Mouse (Mus musculus) myocyte (in vitro differentiated cells): Measurements from ENCODE around the gene 3300002I08Rik. TPM values are rescaled to one million over a fixed set of nuclear protein-coding genes. Genes with fewer than 3 reads are reported as not detected.

ENCODE experiments used
- H3K27me3 ChIP-seq: one replicate; pipeline ENCODE4 v1.6.1; 2011; ENCODE audit not compliant: control insufficient read depth, insufficient read depth, insufficient read length
- H3K36me3 ChIP-seq: one replicate; pipeline ENCODE4 v1.6.1; 2011; ENCODE audit not compliant: control insufficient read depth, insufficient read depth
- H3K4me2 ChIP-seq: one replicate; pipeline ENCODE4 v1.6.1; 2011; ENCODE audit warnings: low read depth, control low read depth
- H3K4me3 ChIP-seq: one replicate; pipeline ENCODE4 v1.5.1; 2011; ENCODE audit warnings: mild to moderate bottlenecking, control low read depth, moderate library complexity
- H3K79me2 ChIP-seq: one replicate; pipeline ENCODE4 v1.6.1; 2011; ENCODE audit not compliant: control insufficient read depth, insufficient read depth
- H3ac ChIP-seq: one replicate; pipeline ENCODE4 v1.6.1; 2011; ENCODE audit not compliant: control insufficient read depth, insufficient read length
- CEBPB ChIP-seq: IDR thresholded peaks from 2 replicates; pipeline ENCODE4 v1.6.1; 2011; ENCODE audit warnings: mild to moderate bottlenecking, moderate library complexity; ENCODE audit not compliant: poor library complexity, insufficient read depth, severe bottlenecking
- E2F4 ChIP-seq: IDR thresholded peaks from one replicate; pipeline ENCODE4 v1.6.1; 2011; ENCODE audit warnings: mild to moderate bottlenecking, control low read depth, moderate library complexity; ENCODE audit not compliant: insufficient read depth
- MAX ChIP-seq: IDR thresholded peaks from one replicate; pipeline ENCODE4 v1.6.1; 2011; ENCODE audit warnings: low read depth, mild to moderate bottlenecking, control low read depth
- MYOD1 ChIP-seq, 3 experiments: IDR thresholded peaks; one replicate each; pipeline ENCODE4 v1.6.1; 2011; ENCODE audit warnings: control low read depth in 2 of 3, low read depth in 2 of 3, mild to moderate bottlenecking in 2 of 3, moderate library complexity in 1 of 3; ENCODE audit not compliant: insufficient read length in 2 of 3, control insufficient read depth in 1 of 3
- MYOG ChIP-seq, 3 experiments: IDR thresholded peaks; one replicate each; pipeline ENCODE4 v1.6.1; 2011; ENCODE audit warnings: control low read depth in 2 of 3, low read depth in 2 of 3, mild to moderate bottlenecking in 2 of 3; ENCODE audit not compliant: insufficient read length in 2 of 3, control insufficient read depth in 1 of 3, insufficient read depth in 1 of 3
- POLR2A ChIP-seq: IDR thresholded peaks from one replicate; pipeline ENCODE4 v1.6.1; 2011; ENCODE audit warnings: low read depth, mild to moderate bottlenecking, control low read depth, moderate library complexity; ENCODE audit not compliant: insufficient read length
- POLR2AphosphoS2 ChIP-seq: IDR thresholded peaks from one replicate; pipeline ENCODE4 v1.6.1; 2011; ENCODE audit warnings: low read depth, control low read depth; ENCODE audit not compliant: insufficient read length
- REST ChIP-seq: IDR thresholded peaks from one replicate; pipeline ENCODE4 v1.6.1; 2011; ENCODE audit warnings: mild to moderate bottlenecking, control low read depth, moderate library complexity; ENCODE audit not compliant: insufficient read depth, insufficient read length
- SRF ChIP-seq: IDR thresholded peaks from one replicate; pipeline ENCODE4 v1.6.1; 2011; ENCODE audit warnings: low read depth; ENCODE audit not compliant: control insufficient read depth, insufficient read length
- TCF12 ChIP-seq: IDR thresholded peaks from one replicate; pipeline ENCODE4 v1.6.1; 2011; ENCODE audit warnings: mild to moderate bottlenecking, control low read depth; ENCODE audit not compliant: poor library complexity, insufficient read depth, severe bottlenecking
- TCF3 ChIP-seq: IDR thresholded peaks from one replicate; pipeline ENCODE4 v1.6.1; 2011; ENCODE audit warnings: low read depth, control low read depth; ENCODE audit not compliant: insufficient read length
- USF1 ChIP-seq: IDR thresholded peaks from one replicate; pipeline ENCODE4 v1.6.1; 2011; ENCODE audit warnings: low read depth, mild to moderate bottlenecking, control low read depth, moderate library complexity
- polyA plus RNA-seq: library from polyadenylated mRNA; unstranded; fragments of >200 nt; fragmentation: generic; extraction: Trizol; gene quantifications from one replicate; pipeline ENCODE4 v1.2.1, GENCODE M21; 2012; ENCODE audit warnings: missing spikeins

3300002I08Rik gene
- polyA plus RNA-seq, 1 experiment: 1.1 TPM

- no peak overlapping the region for H3ac ChIP-seq
- H3K27me3 ChIP-seq: no peaks in the 10 kb centered on the region
- H3K4me2 ChIP-seq: no peak overlapping the region
- H3K79me2 ChIP-seq: no peaks in the 10 kb centered on the region
- TF ChIP-seq MYOD1 (IDR thresholded peaks at IDR 0.05; ENCODE audit: control insufficient read depth in 1 of 3, insufficient read length in 2 of 3, low read depth in 2 of 3) (no peak), CEBPB (no peak), TCF3 (no peak), REST (no peak), USF1 (no peak), MYOG (IDR thresholded peaks at IDR 0.05; ENCODE audit: control insufficient read depth in 1 of 3, insufficient read depth in 1 of 3, insufficient read length in 2 of 3, low read depth in 2 of 3) (no peak), POLR2AphosphoS2 (no peak)
- H3K36me3 ChIP-seq: no peaks in the 10 kb centered on the region
- no peak overlapping the region for H3K4me3 ChIP-seq
These were observed 55.3 kb downstream of the 3300002I08Rik start for GRCm38 (mm10) chr2:150307183-150307773.

DNA sequence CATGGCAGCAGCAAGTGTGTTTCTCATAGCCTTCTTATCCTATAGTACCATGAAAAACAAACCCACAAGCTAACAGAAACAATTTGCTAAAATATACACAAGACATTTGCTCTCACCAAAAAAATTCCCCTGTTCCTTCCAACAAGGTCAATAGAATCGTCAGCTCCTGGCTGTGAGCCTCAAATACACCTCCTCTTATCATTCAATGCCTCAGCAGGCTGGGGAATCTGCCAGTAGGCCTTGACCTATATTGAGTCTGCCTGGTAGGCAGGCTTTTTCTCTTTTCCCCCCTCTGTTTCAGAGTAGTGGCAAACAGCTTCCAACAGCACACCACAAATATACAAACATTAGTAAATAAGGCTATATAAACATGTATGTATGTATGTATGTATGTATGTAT lies 63.5 kb downstream of the 3300002I08Rik start:
- no peak overlapping the region for H3K4me2 ChIP-seq
- no peak for TF ChIP-seq POLR2A
- TF ChIP-seq E2F4: no peak
- no peak for TF ChIP-seq CEBPB
- TF ChIP-seq USF1: no peak
- H3K79me2 ChIP-seq: no peaks in the 10 kb centered on the region
- no peak overlapping the region for H3K4me3 ChIP-seq
- no peak overlapping the region for H3ac ChIP-seq
- no peaks in the 10 kb centered on the region for H3K36me3 ChIP-seq
- no peaks in the 10 kb centered on the region for H3K27me3 ChIP-seq

GRCm38 (mm10) chr2:150293669-150294068 lies 68.9 kb downstream of the 3300002I08Rik start:
- no peak for TF ChIP-seq USF1
- no peak for TF ChIP-seq MAX
- no peak for TF ChIP-seq POLR2A
- TF ChIP-seq E2F4: no peak
- no peak for TF ChIP-seq REST
- TF ChIP-seq CEBPB: no peak
- TF ChIP-seq SRF: no peak
- no peak for TF ChIP-seq MYOG (IDR thresholded peaks at IDR 0.05; ENCODE audit: control insufficient read depth in 1 of 3, insufficient read depth in 1 of 3, insufficient read length in 2 of 3, low read depth in 2 of 3)
- no peak for TF ChIP-seq POLR2AphosphoS2
- no peak for TF ChIP-seq TCF12
- no peak for TF ChIP-seq MYOD1 (IDR thresholded peaks at IDR 0.05; ENCODE audit: control insufficient read depth in 1 of 3, insufficient read length in 2 of 3, low read depth in 2 of 3)
- no peak for TF ChIP-seq TCF3
- Histone ChIP-seq H3K79me2 (no peaks in the 10 kb centered on the region), H3K27me3 (no peaks in the 10 kb centered on the region), H3K4me2 (no peak overlapping the region), H3K4me3 (no peak overlapping the region), H3K36me3 (no peaks in the 10 kb centered on the region), H3ac (no peak overlapping the region)

Other genes starting within 250 kb of the 3300002I08Rik start
- 2.3 TPM for gene Zfp120, start 226.1 kb downstream of the 3300002I08Rik start, polyA plus RNA-seq
- gene Gm10770, start 183.1 kb downstream of the 3300002I08Rik start, polyA plus RNA-seq: not detected
- gene Gm14139, start 181.0 kb downstream of the 3300002I08Rik start, polyA plus RNA-seq: 0.90 TPM
- 0.46 TPM for gene Zfp937, start 144.7 kb downstream of the 3300002I08Rik start, polyA plus RNA-seq
- gene Gm21994, start 107.2 kb downstream of the 3300002I08Rik start, polyA plus RNA-seq: 0.77 TPM
- gene Gm14124, start 105.2 kb downstream of the 3300002I08Rik start, polyA plus RNA-seq: 0.02 TPM
- gene Gm10130, start 39.1 kb downstream of the 3300002I08Rik start, polyA plus RNA-seq: not detected
- gene Zfp442, start 88.7 kb upstream of the 3300002I08Rik start, polyA plus RNA-seq: 0.35 TPM
- 0.25 TPM for gene Zfp345, start 122.3 kb upstream of the 3300002I08Rik start, polyA plus RNA-seq
- gene Cst7, start 207.7 kb upstream of the 3300002I08Rik start, polyA plus RNA-seq: not detected
- gene Apmap, start 245.8 kb upstream of the 3300002I08Rik start, polyA plus RNA-seq: 31.4 TPM